Mouse (Mus musculus): ENCODE results near the gene Spsb4. TPM values are rescaled to one million over a fixed set of nuclear protein-coding genes. Genes with fewer than 3 reads are reported as not detected.
A peak's percentile ranks its signal among the peaks of the same experiment; 100 is the strongest.

Spsb4 gene
- total RNA-seq, 2 experiments from 2014 or later = 7.9 to 9.9 TPM

DNA sequence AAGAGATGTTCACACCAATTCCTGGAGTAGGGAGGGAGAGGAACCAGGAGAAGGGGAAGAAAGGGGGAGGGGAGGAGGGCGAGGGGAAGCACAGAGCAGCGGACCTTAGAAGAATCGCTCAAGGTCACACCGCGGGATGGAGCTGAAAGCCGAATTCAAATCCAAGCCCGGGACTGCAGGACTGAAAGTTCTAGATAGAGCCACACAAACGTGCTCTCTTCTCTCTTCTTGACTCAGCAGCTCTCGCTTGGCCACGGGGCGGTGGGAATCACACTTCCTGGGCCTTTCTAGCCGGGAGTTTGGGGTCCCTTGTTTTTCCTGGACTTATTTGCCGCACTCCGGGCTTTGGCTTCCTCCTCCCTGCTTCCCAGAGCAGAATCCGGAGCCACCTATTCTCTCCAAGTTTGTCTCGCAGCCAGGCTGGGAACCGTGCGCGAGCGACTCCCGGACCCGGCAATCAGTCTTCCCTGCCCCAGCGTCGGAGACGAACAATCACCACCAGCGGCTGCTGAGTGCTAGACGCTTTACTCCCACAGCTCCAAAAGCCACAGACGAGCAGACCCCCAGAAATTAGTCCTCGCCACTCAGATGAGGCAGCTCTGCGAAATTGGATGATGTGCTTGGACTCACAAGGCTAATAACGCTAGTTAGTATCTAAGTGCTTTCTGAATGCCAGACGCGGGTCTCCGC lies 1.4 kb downstream of the Spsb4 start:
- peak; percentile 47 to 49 for DNase-seq (ENCODE audit: low spot score in 2 of 2)

- DNase-seq (ENCODE audit: low spot score in 2 of 2) = peak; percentile 43 to 64
These were observed 2.9 kb downstream of the Spsb4 start for GRCm38 (mm10) chr9:97015751-97016150.

- DNase-seq (ENCODE audit: low spot score in 2 of 2) = no peak
These were observed 4.9 kb downstream of the Spsb4 start for GRCm38 (mm10) chr9:97013698-97014097.

GRCm38 (mm10) chr9:97013153-97013552 lies 5.5 kb downstream of the Spsb4 start:
- DNase-seq (ENCODE audit: low spot score in 2 of 2) = peak; percentile 31 to 55

GRCm38 (mm10) chr9:97011454-97012195 lies 7.0 kb downstream of the Spsb4 start:
- DNase-seq (ENCODE audit: low spot score in 2 of 2) = peak; percentile 50 to 64

DNA sequence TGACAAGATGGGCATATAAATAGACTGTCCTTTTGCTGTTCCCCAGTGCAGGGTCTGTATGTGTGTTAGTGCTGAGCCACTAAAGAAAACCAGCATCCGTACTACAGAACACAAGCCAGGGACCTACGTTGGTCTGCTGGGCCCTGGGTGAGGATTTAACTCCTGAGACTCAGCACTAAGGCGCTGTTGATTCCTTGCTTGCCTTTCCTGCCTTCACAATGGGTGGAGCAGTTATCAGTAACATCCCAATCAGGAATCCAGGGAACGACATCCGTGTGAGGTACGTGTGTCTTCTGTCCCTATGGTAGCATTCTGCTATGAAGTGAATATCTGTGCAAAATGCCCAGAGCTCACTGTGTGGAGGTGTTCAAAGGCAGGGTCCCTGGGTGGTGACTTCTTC lies 8.2 kb downstream of the Spsb4 start:
- no peak for DNase-seq (ENCODE audit: low spot score in 2 of 2)

DNA sequence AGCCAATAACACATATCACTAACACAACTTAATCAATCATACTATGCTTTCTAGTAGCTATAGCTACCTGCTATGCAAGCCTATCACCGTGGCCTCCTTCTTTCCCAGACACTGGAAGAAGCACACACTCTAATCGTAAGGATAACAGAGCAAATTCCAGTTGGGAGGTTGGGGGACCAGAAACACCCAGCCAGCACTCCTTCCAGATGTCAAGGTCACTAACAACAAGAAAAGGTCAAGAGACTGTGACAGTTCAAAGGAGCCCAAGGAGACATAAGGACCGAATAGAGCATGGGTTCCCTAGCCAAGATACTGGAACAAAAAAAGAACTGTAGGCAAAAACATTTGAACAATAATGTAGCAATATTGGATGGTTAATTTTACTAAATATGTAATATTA lies 13.9 kb downstream of the Spsb4 start:
- no peak for DNase-seq (ENCODE audit: low spot score in 2 of 2)

DNA sequence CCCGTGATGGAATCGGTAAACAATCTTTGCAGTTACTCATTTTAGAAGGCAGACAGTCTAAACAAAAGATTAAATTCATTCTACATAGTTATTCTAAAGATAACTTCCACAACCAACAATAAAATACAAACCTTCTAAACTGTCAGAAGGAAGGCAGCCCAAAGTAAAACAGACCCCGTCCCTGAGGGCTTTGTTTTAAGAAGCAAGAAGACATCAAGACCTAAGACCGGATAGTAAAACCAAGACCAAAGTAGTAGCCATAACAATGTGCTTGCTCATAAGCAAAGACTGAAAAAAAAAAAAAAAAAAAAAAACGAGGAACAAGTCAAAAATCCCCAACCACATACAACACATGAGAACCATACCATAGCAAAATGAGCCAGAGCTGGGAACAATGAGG lies 15.5 kb downstream of the Spsb4 start:
- DNase-seq (ENCODE audit: low spot score in 2 of 2) = no peak

DNA sequence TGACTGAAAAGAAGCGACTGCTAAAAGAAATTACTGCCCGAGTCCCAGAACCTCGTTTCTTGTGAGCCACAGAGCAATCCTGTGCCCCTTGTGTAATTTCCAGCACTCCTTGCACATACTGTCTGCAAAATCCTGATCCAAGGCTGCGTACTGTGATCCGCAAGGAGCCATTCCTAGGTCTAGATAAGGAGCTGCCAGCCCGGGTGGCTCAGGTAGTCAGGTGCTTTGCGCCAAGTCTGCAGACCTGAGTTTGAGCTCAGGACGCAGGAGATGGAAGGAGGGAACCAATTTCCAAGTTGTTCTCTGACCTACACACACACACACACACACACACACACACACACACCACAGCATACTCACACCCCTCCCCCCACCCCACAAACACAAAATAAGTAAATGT lies 16.0 kb downstream of the Spsb4 start:
- DNase-seq (ENCODE audit: low spot score in 2 of 2) = no peak

GRCm38 (mm10) chr9:97002025-97002424 lies 16.6 kb downstream of the Spsb4 start:
- DNase-seq (ENCODE audit: low spot score in 2 of 2) = peak in 1 of 2 experiments; percentile 10

DNA sequence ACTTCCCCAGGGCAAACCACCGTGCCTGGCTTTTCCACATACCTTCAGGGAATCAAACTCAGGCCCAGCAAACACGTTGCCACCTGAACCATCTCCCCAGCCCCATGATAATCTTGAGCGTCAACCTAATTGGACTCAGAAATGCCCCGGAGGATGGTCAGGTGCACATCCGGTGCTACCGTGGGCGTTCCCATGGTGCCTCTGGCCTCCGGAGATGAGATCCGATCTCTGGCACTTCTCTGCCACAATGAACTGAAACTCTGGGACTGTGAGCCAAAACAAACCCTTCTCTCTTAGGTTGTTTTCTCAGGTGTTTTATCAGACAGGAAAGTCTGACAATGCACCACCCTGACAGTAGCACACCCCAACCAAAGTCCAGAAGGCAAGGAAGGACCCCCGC lies 17.2 kb downstream of the Spsb4 start:
- no peak for DNase-seq (ENCODE audit: low spot score in 2 of 2)

DNA sequence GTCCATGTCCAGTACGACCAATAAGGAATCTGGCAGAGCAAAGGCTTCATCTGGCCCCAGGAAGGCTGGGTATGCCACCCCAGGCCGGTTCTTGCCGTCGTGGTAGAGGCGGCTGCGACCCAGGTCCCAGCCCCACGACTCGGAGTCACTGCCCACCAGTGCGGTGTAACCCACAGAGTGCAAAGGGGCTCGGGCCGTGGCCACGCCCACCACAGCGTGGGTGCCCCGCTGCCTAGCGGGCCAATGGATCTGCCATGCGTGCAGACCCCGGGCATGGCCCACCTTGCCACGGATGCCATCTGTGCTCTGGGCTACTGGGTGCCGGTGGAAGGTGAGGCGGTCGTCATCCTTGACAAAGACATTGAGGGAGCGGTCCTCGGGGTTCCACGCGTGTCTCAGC lies 22.9 kb downstream of the Spsb4 start:
- no peak for DNase-seq (ENCODE audit: low spot score in 2 of 2)

DNA sequence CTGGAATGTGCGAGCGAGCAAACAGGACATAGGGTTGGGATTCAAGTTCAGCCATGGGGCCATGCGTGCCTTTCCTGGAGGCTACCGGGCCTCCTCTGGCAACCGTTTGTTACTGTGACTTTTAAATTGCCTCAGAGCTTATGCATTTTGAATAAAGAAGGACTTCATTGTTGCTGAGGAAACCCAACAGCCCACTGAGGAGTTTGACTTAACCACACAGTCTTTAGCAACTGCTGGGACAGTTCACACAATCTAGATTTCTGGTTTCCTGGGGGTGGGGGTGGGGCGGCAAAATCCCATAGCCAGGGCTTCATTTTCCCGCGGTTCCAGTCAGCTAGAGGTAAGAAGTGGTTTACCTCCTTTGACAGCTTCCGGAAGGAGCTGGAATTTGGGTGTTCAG lies 23.9 kb downstream of the Spsb4 start:
- DNase-seq (ENCODE audit: low spot score in 2 of 2) = no peak

GRCm38 (mm10) chr9:96991118-96991517 lies 27.5 kb downstream of the Spsb4 start:
- peak; percentile 56 to 64 for DNase-seq (ENCODE audit: low spot score in 2 of 2)

- peak in 1 of 2 experiments; percentile 18 for DNase-seq (ENCODE audit: low spot score in 2 of 2)
These were observed 29.2 kb downstream of the Spsb4 start for GRCm38 (mm10) chr9:96989389-96989990.

GRCm38 (mm10) chr9:96986797-96987473 lies 31.7 kb downstream of the Spsb4 start:
- no peak for DNase-seq (ENCODE audit: low spot score in 2 of 2)

DNA sequence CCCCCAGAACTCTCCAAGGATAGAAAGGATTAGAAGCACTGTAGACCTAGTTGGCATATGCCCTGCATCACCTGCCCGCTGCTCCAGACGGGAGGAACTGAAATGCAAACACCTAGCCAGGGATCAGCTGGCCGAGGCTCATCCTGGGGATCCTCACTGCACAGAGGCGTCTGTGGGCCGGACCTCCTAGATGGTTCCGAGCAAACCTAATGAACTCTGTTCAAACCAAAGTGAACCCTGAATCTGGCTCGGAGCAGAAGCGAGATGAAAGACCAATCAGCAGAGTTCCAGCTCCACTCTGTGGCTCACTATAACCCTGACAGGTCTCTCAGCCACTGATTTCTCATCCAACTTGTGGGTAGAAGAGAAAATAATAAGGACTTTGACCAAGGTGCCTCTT lies 34.6 kb downstream of the Spsb4 start:
- DNase-seq (ENCODE audit: low spot score in 2 of 2) = no peak

DNA sequence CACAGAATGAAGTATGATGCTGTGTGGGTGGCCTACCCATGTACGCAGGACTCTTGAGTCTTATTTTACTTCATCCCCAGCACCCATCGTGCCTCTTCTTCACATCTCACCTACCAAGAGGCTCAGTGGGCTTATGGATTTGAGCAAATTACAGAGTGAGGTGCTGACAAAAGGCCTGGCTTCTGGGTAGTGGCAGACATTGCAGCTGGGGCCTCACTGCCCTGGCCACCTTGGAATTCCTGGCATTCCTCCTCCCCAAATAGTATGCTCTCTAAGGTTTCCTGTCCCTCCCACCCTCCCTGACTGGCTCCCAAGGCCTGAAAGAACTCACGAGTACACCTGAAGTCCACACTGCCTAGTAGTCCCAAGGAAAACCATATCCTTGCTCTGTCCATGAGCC lies 35.7 kb downstream of the Spsb4 start:
- no peak for DNase-seq (ENCODE audit: low spot score in 2 of 2)

DNA sequence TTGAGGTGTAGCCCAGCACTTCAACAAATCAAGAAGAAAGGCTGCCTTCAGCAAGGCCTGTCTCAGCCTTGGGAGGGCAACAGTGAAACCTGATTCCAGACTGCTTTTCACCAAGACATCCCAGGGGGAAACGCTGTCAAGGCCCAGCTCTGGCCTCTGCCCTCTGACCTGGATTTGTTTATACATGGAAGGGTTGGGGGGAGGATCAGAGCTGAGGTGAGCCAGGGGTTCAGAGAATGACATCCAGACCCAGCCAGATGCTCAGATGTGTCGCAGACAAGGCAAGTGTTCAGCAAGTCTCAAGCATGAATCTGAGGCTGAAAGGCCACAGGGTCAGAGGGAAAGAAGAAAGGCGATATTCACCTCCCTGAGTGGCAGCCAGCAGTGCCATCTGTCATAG lies 36.3 kb downstream of the Spsb4 start:
- DNase-seq (ENCODE audit: low spot score in 2 of 2) = no peak

- no peak for DNase-seq (ENCODE audit: low spot score in 2 of 2)
These were observed 36.8 kb downstream of the Spsb4 start for GRCm38 (mm10) chr9:96981836-96982235.

DNA sequence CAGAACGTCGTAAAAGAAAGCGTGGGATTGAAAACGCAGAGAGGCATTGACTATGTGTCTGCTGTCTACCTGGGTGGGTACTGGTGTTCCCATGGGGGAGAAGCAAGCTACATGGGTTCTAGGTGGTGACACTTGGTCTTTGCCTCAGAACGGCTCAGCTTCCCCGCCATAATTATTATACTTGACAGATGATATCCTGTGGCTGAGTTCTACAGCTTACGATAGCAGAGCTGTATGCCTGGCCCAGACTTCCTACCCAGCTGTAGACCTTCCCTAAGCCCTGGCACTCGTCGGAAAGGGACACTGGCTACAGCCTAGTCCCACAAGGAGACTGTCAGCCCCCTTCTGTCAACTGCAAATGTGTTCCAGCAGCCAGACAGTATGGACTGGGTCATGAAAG lies 37.5 kb downstream of the Spsb4 start:
- DNase-seq (ENCODE audit: low spot score in 2 of 2) = no peak
